Mouse (Mus musculus) ES-Bruce4 (cell line): ENCODE results near the gene Tmem100. TPM values are rescaled to one million over a fixed set of nuclear protein-coding genes. Genes with fewer than 3 reads are reported as not detected.

ENCODE experiments used
- H3K27ac ChIP-seq: 2 replicates; pipeline ENCODE4 v1.5.1; 2012; ENCODE audit warnings: low read length, inconsistent platforms; ENCODE audit not compliant: insufficient read depth
- H3K27me3 ChIP-seq: 2 replicates; pipeline ENCODE4 v1.6.1; 2012; ENCODE audit warnings: mild to moderate bottlenecking, low read length, inconsistent platforms; ENCODE audit not compliant: control insufficient read depth, poor library complexity, insufficient read depth, severe bottlenecking
- H3K36me3 ChIP-seq: 2 replicates; pipeline ENCODE4 v1.6.1; 2012; ENCODE audit warnings: inconsistent platforms, mild to moderate bottlenecking, low read length, moderate library complexity; ENCODE audit not compliant: control insufficient read depth, poor library complexity, insufficient read depth, severe bottlenecking
- H3K4me1 ChIP-seq: one replicate; pipeline ENCODE4 v1.8.1; 2011; ENCODE audit warnings: low read length; ENCODE audit not compliant: control insufficient read depth, insufficient read depth
- H3K4me3 ChIP-seq: 2 replicates; pipeline ENCODE4 v1.5.1; 2011; ENCODE audit warnings: low read depth, mild to moderate bottlenecking, low read length
- H3K9ac ChIP-seq: 2 replicates; pipeline ENCODE4 v1.6.1; 2012; ENCODE audit warnings: low read depth, mild to moderate bottlenecking, inconsistent platforms; ENCODE audit not compliant: poor library complexity, severe bottlenecking
- H3K9me3 ChIP-seq: replicated peaks from 2 replicates; pipeline ENCODE4 v1.6.1; 2012; ENCODE audit warnings: mild to moderate bottlenecking, low read length, inconsistent platforms; ENCODE audit not compliant: control insufficient read depth, poor library complexity, insufficient read depth, severe bottlenecking
- CTCF ChIP-seq: IDR thresholded peaks from one replicate; pipeline ENCODE4 v1.8.1; 2011; ENCODE audit warnings: low read depth, low read length
- EP300 ChIP-seq: IDR thresholded peaks from 2 replicates; pipeline ENCODE4 v1.6.1; 2011; ENCODE audit warnings: low read depth, low read length; ENCODE audit not compliant: insufficient read depth
- POLR2A ChIP-seq: IDR thresholded peaks from one replicate; pipeline ENCODE4 v1.8.1; 2011; ENCODE audit warnings: low read length; ENCODE audit not compliant: insufficient read depth
- polyA plus RNA-seq: library from polyadenylated mRNA; stranded (reverse); fragments of >200 nt; gene quantifications from 2 replicates; pipeline ENCODE4 v1.2.4, GENCODE M21; 2011; ENCODE audit warnings: low read depth; ENCODE audit not compliant: missing spikeins, insufficient read depth, insufficient read length

Tmem100 gene
- polyA plus RNA-seq, 1 experiment = 0.45 TPM

DNA sequence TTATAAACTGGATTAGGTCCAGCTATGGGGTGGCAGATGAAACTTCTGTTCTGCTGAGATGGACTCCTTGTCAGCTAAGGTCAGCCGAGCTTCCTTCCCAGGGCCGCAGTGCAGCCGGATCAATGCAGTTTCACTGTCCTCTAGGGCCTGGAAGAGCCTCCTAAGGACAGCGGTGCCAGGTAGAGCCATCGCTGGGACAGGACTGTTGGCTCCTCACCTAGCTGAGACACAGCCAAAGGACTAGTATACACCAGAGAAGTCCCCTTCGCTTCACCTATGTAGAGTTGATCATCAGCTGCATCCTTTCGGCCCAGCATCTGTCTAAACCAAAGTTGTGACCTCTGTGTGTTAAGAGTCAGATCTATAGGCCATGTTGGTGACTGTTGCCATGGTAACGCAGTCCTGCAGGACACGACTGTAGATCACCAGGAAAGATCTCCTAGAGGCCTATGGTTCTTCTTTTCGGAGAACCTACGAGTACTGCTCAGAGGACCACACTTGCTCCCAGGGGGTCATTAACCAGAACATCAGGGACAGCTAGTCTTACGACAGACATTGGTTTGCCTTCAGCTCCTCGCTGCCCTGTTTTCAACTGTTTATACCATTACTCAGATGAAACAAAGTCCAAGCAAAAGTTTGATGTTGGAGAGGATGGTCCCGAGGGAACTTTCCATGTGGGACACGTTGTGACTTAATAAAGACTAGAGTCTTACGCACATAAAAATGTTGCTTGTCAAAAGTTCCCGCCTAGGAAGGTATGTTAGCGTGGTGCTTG is 31.0 kb upstream of the Tmem100 start:
- TF ChIP-seq CTCF = no peak
- TF ChIP-seq EP300 = no peak
- no peak for TF ChIP-seq POLR2A
- Histone ChIP-seq H3K27ac (no peak overlapping the region), H3K9me3 (no peaks in the 10 kb centered on the region), H3K4me1 (no peaks in the 10 kb centered on the region), H3K27me3 (no peaks in the 10 kb centered on the region), H3K4me3 (no peak overlapping the region), H3K36me3 (no peaks in the 10 kb centered on the region), H3K9ac (no peak overlapping the region)

- Histone ChIP-seq H3K36me3 (no peaks in the 10 kb centered on the region), H3K27ac (no peak overlapping the region), H3K4me1 (no peaks in the 10 kb centered on the region), H3K9ac (no peak overlapping the region), H3K4me3 (no peak overlapping the region), H3K9me3 (no peaks in the 10 kb centered on the region), H3K27me3 (no peaks in the 10 kb centered on the region)
- TF ChIP-seq CTCF (no peak), POLR2A (no peak), EP300 (no peak)
Observed at GRCm38 (mm10) chr11:90000666-90001065, 29.5 kb upstream of the Tmem100 start.

GRCm38 (mm10) chr11:90001396-90002230 is 28.5 kb upstream of the Tmem100 start:
- TF ChIP-seq POLR2A (no peak), EP300 (no peak), CTCF (no peak)
- Histone ChIP-seq H3K36me3 (no peaks in the 10 kb centered on the region), H3K4me1 (no peaks in the 10 kb centered on the region), H3K27ac (no peak overlapping the region), H3K4me3 (0 out of 2 replicates have a peak overlapping the region, but pooled peaks have one; percentile 77), H3K27me3 (no peaks in the 10 kb centered on the region; the same call in 1 of the 2 replicates), H3K9me3 (no peaks in the 10 kb centered on the region), H3K9ac (0 out of 2 replicates have a peak overlapping the region, but pooled peaks have one; percentile 72)

GRCm38 (mm10) chr11:90002231-90002986 is 27.7 kb upstream of the Tmem100 start, which contains the start of gene Pctp:
TSS of gene Pctp (minus strand) at chr11:90002894.
- H3K9me3 ChIP-seq = no peaks in the 10 kb centered on the region
- no peaks in the 10 kb centered on the region for H3K4me1 ChIP-seq
- peak within 1 kb of the TSS; percentile 77 for H3K4me3 ChIP-seq
- no peak within 1 kb of the TSS for H3K27ac ChIP-seq
- no peaks in the 10 kb centered on the region; the same call in 1 of the 2 replicates for H3K27me3 ChIP-seq
- peak; percentile 20 for TF ChIP-seq POLR2A
- no peak for TF ChIP-seq CTCF
- no peaks in the 10 kb centered on the region for H3K36me3 ChIP-seq
- H3K9ac ChIP-seq = peak within 1 kb of the TSS; percentile 72

DNA sequence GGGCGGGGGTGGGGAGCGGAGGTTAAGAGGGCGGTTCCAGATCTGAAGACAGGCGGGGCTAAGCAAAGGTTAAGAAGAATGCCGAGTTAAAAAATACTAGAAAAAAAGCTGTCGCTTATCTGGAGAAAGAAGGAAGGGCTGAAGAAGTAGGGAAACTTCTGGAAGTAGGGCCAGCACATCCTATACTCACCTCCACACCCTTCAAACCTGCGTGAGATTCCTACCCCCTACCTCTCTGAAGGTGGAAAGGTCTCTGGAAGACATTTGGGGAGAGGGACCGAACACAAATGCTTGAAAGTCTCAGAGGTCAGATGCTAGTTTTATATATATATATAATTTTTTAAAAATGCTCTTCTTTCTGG is 27.2 kb upstream of the Tmem100 start:
- H3K27ac ChIP-seq = no peak overlapping the region

More for the DNA sequence above, 27.2 kb upstream of the Tmem100 start:
- TF ChIP-seq EP300 (no peak), POLR2A (no peak), CTCF (no peak)
- no peaks in the 10 kb centered on the region for H3K4me1 ChIP-seq
- H3K27me3 ChIP-seq = no peaks in the 10 kb centered on the region; the same call in 1 of the 2 replicates
- H3K9me3 ChIP-seq = no peaks in the 10 kb centered on the region
- H3K36me3 ChIP-seq = no peaks in the 10 kb centered on the region
- no peak overlapping the region for H3K9ac ChIP-seq
- H3K4me3 ChIP-seq = peak overlapping the region; percentile 66
